Mouse (Mus musculus) layer of hippocampus, adult 2 months (tissue): ENCODE measurements around the gene Trim63. TPM values are rescaled to one million over a fixed set of nuclear protein-coding genes. Genes with fewer than 3 reads are reported as not detected.

Experiments
- DNase-seq, 2 experiments: peaks; one replicate each; pipeline ENCODE4 v3.0.0; 2022; ENCODE audit warnings: low spot score in 2 of 2
- H3K27ac ChIP-seq: fragments of 200-600 bp; 2 replicates; pipeline ENCODE4 v1.8.1; 2022
- H3K4me3 ChIP-seq: fragments of 200-600 bp; 2 replicates; pipeline ENCODE4 v1.8.1; 2022; ENCODE audit warnings: mild to moderate bottlenecking
- CTCF ChIP-seq: fragments of 200-600 bp; conservative IDR thresholded peaks from 2 replicates; pipeline ENCODE4 v1.8.1; 2022; ENCODE audit warnings: antibody characterized with exemption, mild to moderate bottlenecking, moderate library complexity
- total RNA-seq, 2 experiments: library from RNA; stranded (reverse); gene quantifications; 2 replicates each; pipeline ENCODE4 v1.2.3; 2021

Trim63 gene
- total RNA-seq, 2 experiments from 2014 or later: not detected

- H3K4me3 ChIP-seq: peak overlapping the region; percentile 89
- peak; percentile 56 to 82 for DNase-seq
- TF ChIP-seq CTCF: peak; percentile 26; the same call in 1 of the 2 replicates
- peak overlapping the region; percentile 95 for H3K27ac ChIP-seq
These were observed 55.8 kb downstream of the Trim63 start for GRCm38 (mm10) chr4:134370649-134371221.

DNA sequence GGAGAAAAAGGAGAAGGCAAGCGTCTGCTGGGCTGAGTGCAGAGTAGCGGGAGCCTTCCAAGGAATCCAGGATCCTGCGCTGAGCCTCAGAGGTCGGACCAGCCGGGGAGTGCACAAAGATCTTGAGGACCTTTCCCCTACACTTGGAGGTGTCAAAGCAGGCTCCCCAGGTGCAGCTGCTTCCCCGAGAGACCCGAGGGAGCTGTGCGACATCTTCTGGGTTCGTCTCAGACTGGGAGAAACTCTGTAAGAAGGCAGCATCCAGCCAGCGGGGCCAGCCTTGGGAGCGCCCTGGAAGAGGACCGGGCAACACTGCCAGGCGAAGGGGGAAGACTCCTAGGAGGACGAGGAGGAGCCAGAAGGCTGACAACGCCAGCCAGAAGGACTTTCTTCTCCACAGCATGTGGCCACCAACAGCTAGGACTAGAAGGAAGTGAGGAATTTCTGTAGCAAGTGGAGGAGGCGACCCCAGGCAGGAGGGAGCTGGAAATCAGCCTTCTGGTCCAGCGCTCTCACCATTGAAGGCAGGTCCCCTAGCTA lies 56.5 kb downstream of the Trim63 start:
- peak overlapping the region; percentile 95 for H3K27ac ChIP-seq
- peak overlapping the region; percentile 89 for H3K4me3 ChIP-seq
- DNase-seq: no peak
- TF ChIP-seq CTCF: no peak

DNA sequence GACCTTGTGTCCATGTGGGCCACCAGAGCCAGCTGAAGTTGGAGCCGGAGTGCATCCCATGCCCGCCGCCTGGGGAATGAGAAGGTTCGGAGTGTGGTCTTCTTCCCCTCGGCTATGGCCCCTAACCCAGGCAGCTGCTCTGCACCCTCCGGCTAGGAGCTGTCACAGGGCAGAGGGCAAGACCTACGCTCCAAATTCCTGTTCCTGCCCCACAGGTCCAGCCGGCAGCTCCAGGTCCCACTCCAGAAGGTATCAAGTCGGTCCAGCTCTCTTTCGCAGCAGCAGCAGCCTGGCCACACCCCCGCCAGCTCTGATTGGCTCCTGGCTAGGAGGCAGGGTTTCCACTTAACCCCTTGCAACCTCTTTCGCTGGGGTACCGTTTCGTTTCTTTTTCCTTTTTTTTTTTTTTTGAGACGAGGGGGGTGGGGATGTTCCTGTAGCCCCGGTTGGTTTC lies 57.4 kb downstream of the Trim63 start:
- DNase-seq: peak; percentile 87 to 92
- TF ChIP-seq CTCF: no peak
- peak overlapping the region; percentile 89 for H3K4me3 ChIP-seq
- H3K27ac ChIP-seq: peak overlapping the region; percentile 95

DNA sequence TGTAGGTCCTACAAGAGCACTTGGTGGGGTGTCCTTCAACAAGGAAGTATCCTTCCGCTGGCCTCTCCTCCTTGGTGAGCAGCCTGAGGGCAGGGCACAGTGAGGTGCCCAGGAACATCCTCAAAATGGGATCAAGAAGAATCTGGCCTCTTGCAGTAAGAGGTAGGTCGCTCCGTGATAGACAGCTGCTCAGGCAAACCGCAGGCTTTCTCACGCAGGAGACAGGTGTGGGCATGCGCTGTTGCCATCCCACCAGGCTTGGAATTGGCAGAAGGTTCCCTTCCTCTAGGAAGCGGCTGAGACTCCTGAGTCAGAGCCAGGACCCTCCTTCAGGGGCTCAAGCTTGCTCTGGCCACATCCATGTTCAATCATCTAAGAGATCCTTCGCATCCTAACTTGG lies 58.4 kb downstream of the Trim63 start:
- Histone ChIP-seq H3K4me3 (peak overlapping the region; percentile 89), H3K27ac (no peak overlapping the region)
- DNase-seq: no peak
- no peak for TF ChIP-seq CTCF

DNA sequence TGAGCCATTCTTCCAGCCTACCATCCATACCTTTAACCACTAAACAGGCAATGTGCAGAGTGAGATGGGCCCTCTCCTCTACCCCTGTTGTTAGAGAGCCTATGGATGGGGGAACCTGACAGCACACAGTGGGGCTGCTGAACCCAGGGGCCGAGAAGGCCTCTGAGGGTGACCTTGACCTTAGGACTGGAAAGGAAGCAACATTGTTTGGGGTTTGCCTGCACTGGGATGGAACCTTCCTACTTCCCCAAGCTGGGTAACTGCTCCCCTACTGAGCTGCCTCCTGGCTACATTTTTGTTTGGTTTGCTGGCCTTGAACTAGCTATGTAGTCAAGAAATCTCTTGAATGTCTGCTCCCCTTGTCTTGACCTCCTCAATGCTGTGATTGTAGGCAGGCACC lies 59.4 kb downstream of the Trim63 start:
- no peak for TF ChIP-seq CTCF
- no peak for DNase-seq
- Histone ChIP-seq H3K27ac (no peak overlapping the region), H3K4me3 (no peak overlapping the region)

- Histone ChIP-seq H3K4me3 (no peak overlapping the region), H3K27ac (no peak overlapping the region)
- TF ChIP-seq CTCF: no peak
- DNase-seq: no peak
These were observed 63.2 kb downstream of the Trim63 start for GRCm38 (mm10) chr4:134378089-134378615.

Other genes starting within 250 kb of the Trim63 start
- 1 to 10 TPM; 1.1 to 3.8 TPM for gene Cd52, start 220.0 kb upstream of the Trim63 start, total RNA-seq
- 10 to 100 TPM; 34.0 to 42.4 TPM for gene Ubxn11, start 212.6 kb upstream of the Trim63 start, total RNA-seq
- gene Sh3bgrl3, start 186.3 kb upstream of the Trim63 start, total RNA-seq: 100 to 1,000 TPM; 257 to 267 TPM
- 10 to 100 TPM; 14.3 to 17.2 TPM for gene Cep85, start 128.0 kb upstream of the Trim63 start, total RNA-seq
- gene Gm7534, start 112.1 kb upstream of the Trim63 start, total RNA-seq: not detected
- gene Catsper4, start 87.7 kb upstream of the Trim63 start, total RNA-seq: under 1 TPM in 1 of 2 experiments, not detected in 1; 0.90 TPM
- under 1 TPM; 0.38 to 0.66 TPM for gene Cnksr1, start 76.7 kb upstream of the Trim63 start, total RNA-seq
- not detected for gene E130218I03Rik, start 71.5 kb upstream of the Trim63 start, total RNA-seq
- 10 to 100 TPM in 1 of 2 experiments, 1 to 10 TPM in 1; 9.0 to 10.0 TPM for gene Zfp593, start 69.5 kb upstream of the Trim63 start, total RNA-seq
- not detected for gene Gm30191, start 68.2 kb upstream of the Trim63 start, total RNA-seq
- gene Grrp1, start 61.0 kb upstream of the Trim63 start, total RNA-seq: 1 to 10 TPM; 2.7 to 4.0 TPM
- 10 to 100 TPM; 16.9 to 18.6 TPM for gene Pdik1l, start 27.2 kb upstream of the Trim63 start, total RNA-seq
- gene Slc30a2, start 28.1 kb downstream of the Trim63 start, total RNA-seq: not detected
- gene Extl1, start 68.7 kb downstream of the Trim63 start, total RNA-seq: 10 to 100 TPM; 44.7 to 46.5 TPM
- 1 to 10 TPM; 6.6 to 9.0 TPM for gene Pafah2, start 81.2 kb downstream of the Trim63 start, total RNA-seq
- gene Stmn1, start 153.2 kb downstream of the Trim63 start, total RNA-seq: 100 to 1,000 TPM; 362 to 369 TPM
- gene Paqr7, start 181.6 kb downstream of the Trim63 start, total RNA-seq: 10 to 100 TPM; 60.2 to 64.7 TPM
- under 1 TPM; 0.56 to 0.67 TPM for gene Aunip, start 195.9 kb downstream of the Trim63 start, total RNA-seq
- gene Mtfr1l, start 220.3 kb downstream of the Trim63 start, total RNA-seq: 10 to 100 TPM; 69.3 to 72.5 TPM
- gene Selenon, start 237.0 kb downstream of the Trim63 start, total RNA-seq: 10 to 100 TPM; 17.3 to 19.7 TPM